Mouse (Mus musculus): Measurements from ENCODE around the gene Gm20422. TPM values are rescaled to one million over a fixed set of nuclear protein-coding genes. Genes with fewer than 3 reads are reported as not detected.

Gene Gm20422
- polyA plus RNA-seq, 1 experiment from 2014 or later: not detected

DNA sequence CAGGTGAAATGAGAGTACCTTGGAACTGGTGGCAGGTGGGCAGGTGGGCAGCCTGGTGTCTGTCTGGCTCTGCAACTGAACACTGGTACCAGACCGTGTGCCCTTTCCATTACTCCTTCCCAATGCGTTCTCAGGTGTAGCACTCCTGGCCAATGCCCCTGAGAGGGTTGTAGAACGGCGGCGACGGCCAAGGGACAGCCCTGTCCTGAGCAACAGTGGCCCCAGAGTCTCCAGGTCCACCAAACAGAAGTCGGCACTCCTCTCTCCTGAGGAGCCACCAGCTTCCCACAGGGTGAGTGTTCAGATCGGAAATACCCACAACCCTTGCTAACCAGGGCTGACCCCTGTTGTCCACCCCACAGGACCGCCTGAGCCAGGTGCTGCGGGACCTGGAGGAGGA lies 30.4 kb upstream of the Gm20422 start:
- 87% methylated on average over 10 of the region's 10 CpGs for WGBS (ENCODE audit: insufficient replicate concordance)
- Histone ChIP-seq H3K4me1 (peaks cover 23% of the 10 kb centered on the region), H3K4me3 (no peak overlapping the region), H3K27ac (no peak overlapping the region), H3K9me3 (replicated peaks) (no peaks in the 10 kb centered on the region), H3K36me3 (peaks cover 83% of the 10 kb centered on the region), H3K4me2 (no peak overlapping the region), H3K27me3 (replicated peaks) (no peaks in the 10 kb centered on the region), H3K9ac (no peak overlapping the region)
- ATAC-seq: no peak

DNA sequence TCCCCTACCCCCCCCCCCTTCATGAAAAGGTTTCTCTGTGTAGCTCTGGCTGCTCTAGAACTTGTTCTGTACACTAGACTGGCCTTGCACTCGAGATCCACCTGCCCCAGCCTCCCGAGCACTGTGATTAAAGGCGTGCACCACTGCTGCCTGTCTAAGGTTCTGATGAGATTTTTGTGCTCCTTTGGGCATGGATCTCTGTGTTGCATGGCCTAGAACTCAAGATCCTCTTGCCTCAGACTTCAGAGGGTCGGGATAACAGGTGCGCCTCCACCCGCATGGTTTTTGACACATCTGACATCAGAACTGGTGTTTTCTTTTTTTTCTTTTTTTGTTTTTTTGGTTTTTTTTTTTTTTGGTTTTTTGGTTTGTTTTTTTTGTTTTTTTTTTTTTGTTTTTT lies 29.9 kb upstream of the Gm20422 start:
- Histone ChIP-seq H3K27me3 (replicated peaks) (no peaks in the 10 kb centered on the region), H3K4me2 (no peak overlapping the region), H3K27ac (no peak overlapping the region), H3K4me3 (no peak overlapping the region), H3K4me1 (peaks cover 19% of the 10 kb centered on the region), H3K9me3 (replicated peaks) (no peaks in the 10 kb centered on the region), H3K36me3 (peaks cover 87% of the 10 kb centered on the region), H3K9ac (no peak overlapping the region)
- 85% methylated on average over 6 of the region's 6 CpGs for WGBS (ENCODE audit: insufficient replicate concordance)
- ATAC-seq: no peak

DNA sequence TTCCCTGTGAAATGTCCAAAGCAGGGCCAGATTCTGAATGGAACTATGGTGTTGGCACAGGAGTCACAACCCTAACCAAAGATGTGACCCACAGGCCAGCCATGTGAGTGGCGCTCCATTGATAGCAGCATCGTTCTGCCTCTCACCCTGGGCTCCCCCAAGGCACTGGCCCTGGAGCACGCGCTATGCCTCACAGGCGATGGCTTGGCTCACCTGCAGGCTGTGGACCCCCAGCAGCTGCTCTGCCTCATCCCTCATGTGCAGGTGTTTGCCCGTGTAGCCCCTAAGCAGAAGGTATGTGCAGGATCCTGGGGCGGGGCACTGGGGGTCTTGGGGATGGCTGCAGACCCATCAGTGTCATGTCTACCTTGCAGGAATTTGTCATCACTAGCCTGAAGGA lies 28.7 kb upstream of the Gm20422 start:
- H3K4me2 ChIP-seq: no peak overlapping the region
- no peaks in the 10 kb centered on the region for H3K27me3 ChIP-seq (replicated peaks)
- no peak overlapping the region for H3K4me3 ChIP-seq
- H3K4me1 ChIP-seq: peaks cover 7% of the 10 kb centered on the region
- H3K36me3 ChIP-seq: peaks cover 99% of the 10 kb centered on the region
- H3K27ac ChIP-seq: no peak overlapping the region
- no peak overlapping the region for H3K9ac ChIP-seq
- WGBS (ENCODE audit: insufficient replicate concordance): 89% methylated on average over 7 of the region's 7 CpGs
- ATAC-seq: no peak
- no peaks in the 10 kb centered on the region for H3K9me3 ChIP-seq (replicated peaks)

DNA sequence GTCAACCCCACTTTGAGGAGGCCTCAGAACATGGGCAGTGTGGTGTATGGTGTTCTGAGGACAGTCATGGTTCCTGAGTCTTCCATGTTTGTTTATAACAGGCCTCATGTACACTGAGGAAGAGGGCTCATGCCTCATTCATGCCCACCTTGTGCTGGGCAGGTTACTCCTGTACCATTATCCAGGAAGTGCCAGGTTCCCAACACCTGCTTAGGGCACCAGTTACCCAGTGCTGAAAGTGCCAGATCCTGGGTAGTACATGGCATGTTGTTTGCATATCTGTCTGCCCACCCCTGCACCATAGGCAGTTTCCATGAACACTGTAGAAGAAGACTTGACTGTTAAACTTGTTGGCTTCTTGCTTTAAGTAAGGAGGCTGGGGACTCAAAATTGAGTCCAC lies 27.5 kb upstream of the Gm20422 start:
- Histone ChIP-seq H3K9ac (no peak overlapping the region), H3K4me1 (no peaks in the 10 kb centered on the region), H3K27ac (no peak overlapping the region), H3K36me3 (peaks cover 99% of the 10 kb centered on the region), H3K4me3 (no peak overlapping the region), H3K27me3 (replicated peaks) (no peaks in the 10 kb centered on the region), H3K9me3 (replicated peaks) (no peaks in the 10 kb centered on the region), H3K4me2 (no peak overlapping the region)
- ATAC-seq: no peak

DNA sequence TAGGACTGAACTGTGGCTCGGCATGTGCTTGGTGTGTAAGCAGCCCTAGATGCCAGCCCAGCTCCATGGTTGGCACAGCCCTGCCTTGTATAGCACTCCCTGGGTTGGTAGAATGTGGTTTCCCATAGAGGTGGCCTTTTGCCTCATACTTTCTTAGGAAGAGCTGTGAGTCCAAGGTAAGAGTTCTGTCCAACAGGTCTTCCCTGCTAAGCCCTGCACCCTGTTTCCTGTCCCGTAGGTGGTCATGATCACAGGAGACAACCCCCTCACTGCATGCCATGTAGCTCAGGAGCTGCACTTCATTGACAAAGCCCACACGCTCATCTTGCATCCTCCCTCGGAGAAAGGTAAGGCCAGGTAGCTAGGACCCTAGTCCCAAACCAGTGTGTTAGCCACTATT lies 27.1 kb upstream of the Gm20422 start:
- 81% methylated on average over 4 of the region's 4 CpGs for WGBS (ENCODE audit: insufficient replicate concordance)
- H3K4me1 ChIP-seq: no peaks in the 10 kb centered on the region
- ATAC-seq: no peak
- H3K27me3 ChIP-seq (replicated peaks): no peaks in the 10 kb centered on the region
- no peaks in the 10 kb centered on the region for H3K9me3 ChIP-seq (replicated peaks)
- no peak overlapping the region for H3K9ac ChIP-seq
- H3K36me3 ChIP-seq: peaks cover 99% of the 10 kb centered on the region
- no peak overlapping the region for H3K4me3 ChIP-seq
- H3K4me2 ChIP-seq: no peak overlapping the region
- H3K27ac ChIP-seq: no peak overlapping the region

DNA sequence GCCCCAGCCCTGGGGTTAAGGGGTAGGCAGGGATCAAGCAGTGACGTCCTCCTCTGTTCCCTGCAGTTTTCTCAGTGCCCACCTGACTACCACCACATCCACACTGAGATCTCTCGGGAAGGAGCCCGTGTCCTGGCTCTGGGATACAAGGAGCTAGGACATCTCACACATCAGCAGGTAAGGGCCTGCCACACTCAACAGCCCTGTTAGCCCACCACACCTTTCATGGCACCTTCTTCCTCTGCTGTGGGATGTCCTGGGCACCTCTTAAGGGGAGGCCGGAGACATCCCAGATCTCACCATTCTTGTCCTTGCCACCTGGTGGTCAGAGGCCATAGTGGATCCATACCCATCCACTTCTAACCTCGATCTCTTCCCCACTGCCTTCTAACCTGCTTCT lies 25.3 kb upstream of the Gm20422 start:
- no peak for ATAC-seq
- Histone ChIP-seq H3K9ac (no peak overlapping the region), H3K27me3 (replicated peaks) (no peaks in the 10 kb centered on the region), H3K4me1 (no peaks in the 10 kb centered on the region), H3K4me2 (no peak overlapping the region), H3K36me3 (peaks cover 99% of the 10 kb centered on the region), H3K9me3 (replicated peaks) (no peaks in the 10 kb centered on the region), H3K27ac (no peak overlapping the region), H3K4me3 (no peak overlapping the region)
- 81% methylated on average over 5 of the region's 5 CpGs for WGBS (ENCODE audit: insufficient replicate concordance)

DNA sequence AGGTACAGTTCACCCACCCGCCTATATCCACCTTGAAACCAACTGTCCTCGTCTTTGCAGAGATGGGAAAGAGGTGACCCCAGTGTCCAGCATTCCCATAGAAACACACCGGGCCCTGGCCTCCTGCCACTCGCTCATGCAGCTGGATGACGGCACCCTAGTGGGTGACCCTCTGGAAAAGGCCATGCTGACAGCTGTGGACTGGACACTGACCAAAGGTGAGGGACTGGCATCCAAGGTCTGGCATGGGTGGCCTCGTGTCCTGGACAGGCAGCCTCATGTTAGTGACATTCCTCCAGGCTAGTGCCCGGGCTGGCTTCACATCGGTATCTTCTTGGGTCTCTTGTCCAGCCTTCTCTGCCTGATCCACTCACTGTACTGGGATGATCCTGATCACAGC lies 24.6 kb upstream of the Gm20422 start:
- H3K4me2 ChIP-seq: no peak overlapping the region
- WGBS (ENCODE audit: insufficient replicate concordance): 88% methylated on average over 8 of the region's 8 CpGs
- H3K27me3 ChIP-seq (replicated peaks): no peaks in the 10 kb centered on the region
- no peak for ATAC-seq
- no peaks in the 10 kb centered on the region for H3K9me3 ChIP-seq (replicated peaks)
- no peak overlapping the region for H3K4me3 ChIP-seq
- no peaks in the 10 kb centered on the region for H3K4me1 ChIP-seq
- H3K27ac ChIP-seq: no peak overlapping the region
- peaks cover 100% of the 10 kb centered on the region for H3K36me3 ChIP-seq
- H3K9ac ChIP-seq: no peak overlapping the region

DNA sequence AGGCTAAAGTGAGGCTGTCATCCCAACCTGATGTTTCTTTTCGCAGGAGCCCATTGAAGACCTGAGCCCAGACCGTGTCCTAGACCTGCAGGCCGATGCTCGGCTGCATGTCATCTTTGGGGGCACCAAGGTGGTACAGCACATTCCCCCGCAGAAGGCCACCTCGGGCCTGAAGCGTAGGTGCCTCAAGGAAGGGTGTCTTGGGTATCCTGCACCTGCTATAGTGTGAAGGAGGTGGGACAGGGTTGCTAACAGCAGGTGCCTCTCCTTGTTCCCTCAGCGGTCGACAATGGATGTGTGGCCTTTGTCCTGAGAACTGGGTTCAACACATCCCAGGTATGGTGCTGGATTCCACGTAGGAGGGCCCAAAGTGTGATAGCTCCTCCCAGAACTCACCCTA lies 23.0 kb upstream of the Gm20422 start:
- H3K9ac ChIP-seq: no peak overlapping the region
- peaks cover 100% of the 10 kb centered on the region for H3K36me3 ChIP-seq
- ATAC-seq: no peak
- H3K4me3 ChIP-seq: no peak overlapping the region
- WGBS (ENCODE audit: insufficient replicate concordance): 80% methylated on average over 10 of the region's 10 CpGs
- no peak overlapping the region for H3K4me2 ChIP-seq
- H3K27ac ChIP-seq: no peak overlapping the region
- H3K4me1 ChIP-seq: peaks cover 11% of the 10 kb centered on the region
- no peaks in the 10 kb centered on the region for H3K9me3 ChIP-seq (replicated peaks)
- no peaks in the 10 kb centered on the region for H3K27me3 ChIP-seq (replicated peaks)

DNA sequence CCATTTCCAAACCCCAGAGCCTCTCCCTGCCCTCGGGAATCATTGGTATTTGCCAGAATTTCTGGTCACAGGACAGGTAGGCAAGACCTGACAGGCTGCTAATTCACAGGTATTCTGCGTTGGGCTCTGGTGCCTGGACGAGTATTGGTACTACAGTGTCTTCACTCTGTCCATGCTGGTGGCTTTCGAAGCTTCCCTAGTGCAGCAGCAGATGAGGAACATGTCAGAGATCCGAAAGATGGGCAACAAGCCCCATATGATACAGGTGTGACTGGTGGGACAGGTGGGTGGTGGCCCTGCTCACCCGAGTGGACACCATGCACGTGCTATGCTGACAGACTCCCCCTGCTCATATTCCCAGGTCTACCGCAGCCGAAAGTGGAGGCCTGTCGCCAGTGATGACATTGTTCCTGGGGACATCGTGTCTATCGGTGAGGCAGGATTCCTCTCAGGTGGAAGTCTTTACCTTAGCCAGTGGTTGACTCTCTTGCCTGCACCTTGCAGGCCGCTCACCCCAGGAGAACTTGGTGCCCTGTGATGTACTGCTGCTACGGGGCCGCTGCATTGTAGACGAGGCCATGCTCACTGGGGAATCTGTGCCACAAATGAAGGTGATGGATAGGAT lies 22.1 kb upstream of the Gm20422 start:
- Histone ChIP-seq H3K27ac (no peak overlapping the region), H3K27me3 (replicated peaks) (no peaks in the 10 kb centered on the region), H3K4me1 (peaks cover 19% of the 10 kb centered on the region), H3K9ac (no peak overlapping the region), H3K36me3 (peaks cover 92% of the 10 kb centered on the region), H3K9me3 (replicated peaks) (no peaks in the 10 kb centered on the region), H3K4me3 (no peak overlapping the region), H3K4me2 (no peak overlapping the region)
- no peak for ATAC-seq
- WGBS (ENCODE audit: insufficient replicate concordance): 88% methylated on average over 16 of the region's 16 CpGs

DNA sequence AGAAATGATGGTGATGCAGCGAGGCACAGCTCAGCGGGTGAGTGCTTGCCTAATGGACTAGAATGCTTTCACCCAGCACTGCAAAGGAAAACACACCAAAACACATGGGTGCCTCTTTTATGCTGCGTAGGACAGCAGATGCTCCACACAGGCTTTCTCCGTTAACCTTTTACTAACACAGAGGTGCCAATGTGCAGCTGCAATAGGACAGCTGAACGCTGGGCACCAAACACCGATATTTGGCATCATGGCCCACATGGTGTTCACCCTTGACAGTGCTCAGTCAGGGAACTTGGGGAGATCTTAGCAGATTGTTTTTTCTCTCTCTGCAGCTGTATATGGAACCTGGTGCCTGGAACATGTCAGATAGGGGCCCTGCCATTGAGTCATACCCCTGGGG lies 20.2 kb upstream of the Gm20422 start:
- Histone ChIP-seq H3K27ac (no peak overlapping the region), H3K36me3 (peaks cover 72% of the 10 kb centered on the region), H3K4me3 (no peak overlapping the region), H3K9me3 (replicated peaks) (no peaks in the 10 kb centered on the region), H3K9ac (no peak overlapping the region), H3K4me2 (no peak overlapping the region), H3K4me1 (peaks cover 25% of the 10 kb centered on the region), H3K27me3 (replicated peaks) (no peaks in the 10 kb centered on the region)
- no peak for ATAC-seq
- WGBS (ENCODE audit: insufficient replicate concordance): 92% methylated on average over 6 of the region's 6 CpGs

DNA sequence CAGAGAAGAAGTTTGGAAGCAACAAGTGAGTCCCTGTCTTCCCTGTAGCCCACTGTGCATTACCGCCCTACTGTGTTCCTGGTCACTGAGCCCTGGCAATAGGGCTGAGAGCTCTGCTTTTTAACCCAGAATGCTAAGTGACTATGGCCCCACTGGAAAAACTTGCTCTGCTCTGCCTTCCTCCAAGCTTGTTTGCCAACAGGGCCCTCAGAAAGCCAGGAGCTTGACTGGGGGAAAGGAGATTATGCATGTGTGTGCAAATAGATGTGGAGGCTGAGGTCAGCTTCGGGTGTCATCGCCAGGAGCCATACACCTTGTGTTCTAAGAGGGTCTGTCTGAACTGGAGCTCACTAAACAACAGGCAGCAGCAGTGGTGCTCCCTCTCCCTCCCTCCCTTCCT lies 19.4 kb upstream of the Gm20422 start:
- no peak for ATAC-seq
- WGBS (ENCODE audit: insufficient replicate concordance): 79% methylated on average over 3 of the region's 3 CpGs

DNA sequence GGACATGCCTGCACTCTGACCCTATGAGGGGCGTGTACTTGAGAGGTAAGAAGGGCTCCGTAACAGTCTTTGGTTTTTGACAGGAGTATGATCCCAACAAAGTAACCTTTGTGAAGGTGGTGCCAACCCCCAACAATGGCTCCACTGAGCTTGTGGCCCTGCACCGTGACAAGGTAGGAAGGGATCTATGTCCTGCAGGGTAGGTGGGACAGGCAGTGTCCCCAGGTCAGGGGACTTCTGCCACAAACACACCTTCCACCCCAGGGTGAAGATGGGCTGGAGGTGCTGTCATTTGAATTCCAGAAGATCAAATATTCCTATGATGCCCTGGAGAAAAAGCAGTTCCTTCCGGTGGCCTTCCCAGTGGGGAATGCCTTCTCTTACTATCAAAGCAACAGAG lies 19.0 kb upstream of the Gm20422 start:
- ATAC-seq: no peak
- Histone ChIP-seq H3K36me3 (peaks cover 60% of the 10 kb centered on the region), H3K4me3 (no peak overlapping the region), H3K27ac (no peak overlapping the region), H3K27me3 (replicated peaks) (no peaks in the 10 kb centered on the region), H3K9me3 (replicated peaks) (no peaks in the 10 kb centered on the region), H3K4me1 (peaks cover 36% of the 10 kb centered on the region), H3K9ac (0 out of 2 replicates have a peak overlapping the region, but pooled peaks have one; percentile 5), H3K4me2 (no peak overlapping the region)
- 91% methylated on average over 4 of the region's 4 CpGs for WGBS (ENCODE audit: insufficient replicate concordance)

More for the DNA sequence above, 19.4 kb upstream of the Gm20422 start:
- H3K36me3 ChIP-seq: peaks cover 64% of the 10 kb centered on the region
- no peak overlapping the region for H3K4me3 ChIP-seq
- no peak overlapping the region for H3K4me2 ChIP-seq
- H3K9me3 ChIP-seq (replicated peaks): no peaks in the 10 kb centered on the region
- 0 out of 2 replicates have a peak overlapping the region, but pooled peaks have one; percentile 5 for H3K9ac ChIP-seq
- no peaks in the 10 kb centered on the region for H3K27me3 ChIP-seq (replicated peaks)
- no peak overlapping the region for H3K27ac ChIP-seq
- H3K4me1 ChIP-seq: peaks cover 33% of the 10 kb centered on the region

DNA sequence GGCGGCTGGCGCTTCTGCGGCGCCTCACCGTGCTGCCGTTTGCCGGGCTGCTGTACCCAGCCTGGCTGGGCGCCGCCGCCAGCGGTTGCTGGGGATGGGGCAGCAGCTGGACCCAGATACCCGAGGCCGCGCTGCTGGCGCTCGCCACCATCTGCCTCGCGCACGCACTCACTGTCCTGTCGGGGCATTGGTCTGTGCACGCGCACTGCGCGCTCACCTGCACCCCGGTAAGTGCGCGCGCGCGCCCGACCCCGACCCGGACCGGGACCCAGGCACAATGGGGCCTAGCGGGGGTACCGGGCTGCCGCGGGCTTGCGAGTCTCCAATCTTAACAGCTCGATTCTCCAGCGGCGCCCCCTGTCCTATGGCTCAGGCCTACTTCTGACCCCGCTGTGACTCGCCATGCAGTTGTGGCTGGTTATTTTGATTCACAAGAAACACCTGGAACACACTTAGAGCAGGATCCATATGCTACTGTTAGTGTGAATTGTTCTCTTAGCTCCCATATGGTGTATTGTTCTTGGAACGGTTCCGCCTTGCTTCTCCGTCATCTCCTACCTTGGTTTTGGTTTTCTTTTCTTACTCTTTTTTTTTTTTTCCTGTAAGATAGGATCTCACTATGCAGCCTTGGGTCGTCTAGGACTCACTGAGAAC lies 16.9 kb upstream of the Gm20422 start:
- H3K27ac ChIP-seq: peak overlapping the region; percentile 99
- ATAC-seq: peak; percentile 53
- under 1% methylated on average over 45 of the region's 48 CpGs for WGBS (ENCODE audit: insufficient replicate concordance)
- no peaks in the 10 kb centered on the region for H3K27me3 ChIP-seq (replicated peaks)
- H3K4me1 ChIP-seq: peaks cover 36% of the 10 kb centered on the region
- H3K9ac ChIP-seq: peak overlapping the region; percentile 94
- peak overlapping the region; percentile 87 for H3K4me2 ChIP-seq
- peaks cover 39% of the 10 kb centered on the region for H3K36me3 ChIP-seq
- peak overlapping the region; percentile 100 for H3K4me3 ChIP-seq
- no peaks in the 10 kb centered on the region for H3K9me3 ChIP-seq (replicated peaks)

All from liver, embryonic 12.5 days (tissue).